Mouse (Mus musculus) neural tube, embryonic 14.5 days (tissue): ENCODE measurements around the gene Bach2. TPM values are rescaled to one million over a fixed set of nuclear protein-coding genes. Genes with fewer than 3 reads are reported as not detected.

Source experiments
- ATAC-seq: fragments of 200-750 bp; cut with Nextera tagmentation; 2 replicates; pipeline ENCODE4 v1.8.0; 2017; ENCODE audit warnings: low read depth, mild to moderate bottlenecking, moderate TSS enrichment, moderate library complexity
- H3K27ac ChIP-seq: fragments of 300-500 bp; sonication (generic); 2 replicates; pipeline ENCODE4 v1.5.1; 2014; ENCODE audit warnings: low read depth, mild to moderate bottlenecking, control low read depth, low read length, moderate library complexity, mixed read lengths
- H3K27me3 ChIP-seq: fragments of 300-500 bp; sonication (generic); 2 replicates; pipeline ENCODE4 v1.6.1; 2014; ENCODE audit warnings: low read length; ENCODE audit not compliant: control insufficient read depth, insufficient read depth
- H3K36me3 ChIP-seq: fragments of 300-500 bp; sonication (generic); 2 replicates; pipeline ENCODE4 v1.6.1; 2014; ENCODE audit warnings: low read length, mixed read lengths; ENCODE audit not compliant: control insufficient read depth, insufficient read depth
- H3K4me1 ChIP-seq: fragments of 300-500 bp; sonication (generic); 2 replicates; pipeline ENCODE4 v1.6.1; 2014; ENCODE audit warnings: low read length; ENCODE audit not compliant: control insufficient read depth, insufficient read depth
- H3K4me2 ChIP-seq: fragments of 300-500 bp; sonication (generic); 2 replicates; pipeline ENCODE4 v1.6.1; 2014; ENCODE audit warnings: mild to moderate bottlenecking, low read depth, low read length, control low read depth
- H3K4me3 ChIP-seq: fragments of 300-500 bp; sonication (generic); 2 replicates; pipeline ENCODE4 v1.5.1; 2014; ENCODE audit warnings: low read depth, low read length, control low read depth, mixed read lengths
- H3K9ac ChIP-seq: fragments of 300-500 bp; sonication (generic); replicated peaks from 2 replicates; pipeline ENCODE4 v1.6.1; 2014; ENCODE audit warnings: low read depth, mild to moderate bottlenecking, control low read depth, low read length, mixed read lengths
- H3K9me3 ChIP-seq: fragments of 300-500 bp; sonication (generic); 2 replicates; pipeline ENCODE4 v1.6.1; 2016; ENCODE audit warnings: low read length; ENCODE audit not compliant: control insufficient read depth
- WGBS: fragments of 180-500 bp; shearing (Covaris S2); extraction: QIAGEN DNeasy Blood & Tissue Kit; methylation state at CpG from one replicate; pipeline ENCODE4 v1.1.7; 2014; 5-methylcytosine and 5-hydroxymethylcytosine counted together
- polyA plus RNA-seq: library from polyadenylated mRNA; unstranded; fragments of >200 nt; fragmentation: Nextera tagmentation; extraction: Ambion mirVana; gene quantifications from 2 replicates; pipeline ENCODE4 v1.2.1, GENCODE M21; 2014

The Bach2 gene
- polyA plus RNA-seq, 1 experiment from 2014 or later, result 32.4 TPM

- no peak overlapping the region for H3K27ac ChIP-seq
- H3K36me3 ChIP-seq, result peaks cover 14% of the 10 kb centered on the region
- no peak overlapping the region for H3K4me3 ChIP-seq
- no peak overlapping the region for H3K4me2 ChIP-seq
- whole genome bisulfite sequencing, result 96% methylated on average over 35 of the region's 35 CpGs
- peaks cover 16% of the 10 kb centered on the region for H3K4me1 ChIP-seq
- no peaks in the 10 kb centered on the region for H3K27me3 ChIP-seq
- peak; percentile 16; the same call in 1 of the 2 replicates for ATAC-seq
- no peak overlapping the region for H3K9ac ChIP-seq
- no peaks in the 10 kb centered on the region for H3K9me3 ChIP-seq
Observed at GRCm38 (mm10) chr4:32562319-32563115, 323.9 kb downstream of the Bach2 start.

DNA sequence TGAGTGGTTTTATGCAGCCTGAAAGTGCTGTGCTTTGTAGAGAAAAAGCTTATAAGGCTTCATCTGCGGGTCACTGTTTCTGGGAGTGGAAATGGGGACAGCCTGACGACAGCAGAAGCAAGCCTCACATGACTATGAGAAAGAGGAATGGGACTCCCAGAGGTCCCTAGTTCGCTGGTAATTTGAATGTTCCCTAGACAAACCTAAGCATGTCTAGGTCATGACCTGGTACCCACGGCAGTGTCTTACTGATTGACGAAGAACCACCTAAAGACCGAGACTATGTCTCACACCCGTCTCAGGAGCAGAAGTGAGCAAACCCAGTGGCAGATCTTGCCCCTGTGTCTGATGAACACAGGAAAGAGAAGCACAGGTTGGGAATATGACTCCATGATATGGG is 325.8 kb downstream of the Bach2 start:
- H3K4me3 ChIP-seq, result no peak overlapping the region
- peaks cover 23% of the 10 kb centered on the region for H3K4me1 ChIP-seq
- peaks cover 14% of the 10 kb centered on the region for H3K36me3 ChIP-seq
- H3K9ac ChIP-seq, result no peak overlapping the region
- no peak overlapping the region for H3K27ac ChIP-seq
- no peak overlapping the region for H3K4me2 ChIP-seq
- ATAC-seq, result no peak
- 90% methylated on average over 7 of the region's 7 CpGs for WGBS
- no peaks in the 10 kb centered on the region for H3K27me3 ChIP-seq
- no peaks in the 10 kb centered on the region for H3K9me3 ChIP-seq

GRCm38 (mm10) chr4:32564918-32565317 is 326.3 kb downstream of the Bach2 start:
- Histone ChIP-seq H3K4me3 (no peak overlapping the region), H3K36me3 (peaks cover 14% of the 10 kb centered on the region), H3K4me1 (peaks cover 26% of the 10 kb centered on the region), H3K4me2 (no peak overlapping the region), H3K9me3 (no peaks in the 10 kb centered on the region), H3K9ac (no peak overlapping the region), H3K27ac (no peak overlapping the region), H3K27me3 (no peaks in the 10 kb centered on the region)
- ATAC-seq, result no peak
- WGBS, result 84% methylated on average over 8 of the region's 8 CpGs

DNA sequence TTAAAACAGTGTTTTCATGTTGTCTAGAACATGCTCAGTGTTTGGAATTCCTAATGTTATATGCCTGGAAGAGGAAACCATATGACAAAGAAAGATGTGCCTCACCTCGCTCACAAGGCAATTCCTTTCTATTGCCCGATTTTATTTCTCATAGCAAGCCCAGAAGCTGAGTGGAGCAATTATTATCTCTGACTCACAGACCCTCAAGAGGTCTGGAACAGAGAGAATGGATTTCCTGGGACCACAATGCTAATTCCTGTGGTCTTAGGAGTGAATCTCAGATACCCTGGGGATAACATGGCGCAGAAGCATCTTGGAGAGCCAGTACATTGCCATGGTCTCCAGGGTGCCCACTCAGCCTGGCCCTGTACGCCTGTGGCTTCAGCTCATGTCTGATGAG is 330.4 kb downstream of the Bach2 start:
- H3K4me1 ChIP-seq, result peaks cover 20% of the 10 kb centered on the region
- no peak overlapping the region; the same call in 1 of the 2 replicates for H3K27ac ChIP-seq
- no peaks in the 10 kb centered on the region; the same call in 1 of the 2 replicates for H3K36me3 ChIP-seq
- H3K9ac ChIP-seq, result no peak overlapping the region
- H3K9me3 ChIP-seq, result no peaks in the 10 kb centered on the region
- ATAC-seq, result no peak
- no peaks in the 10 kb centered on the region for H3K27me3 ChIP-seq
- no peak overlapping the region for H3K4me2 ChIP-seq
- WGBS, result 58% methylated on average over 4 of the region's 4 CpGs
- no peak overlapping the region for H3K4me3 ChIP-seq

GRCm38 (mm10) chr4:32569995-32570938 is 331.7 kb downstream of the Bach2 start:
- no peak overlapping the region for H3K4me2 ChIP-seq

DNA sequence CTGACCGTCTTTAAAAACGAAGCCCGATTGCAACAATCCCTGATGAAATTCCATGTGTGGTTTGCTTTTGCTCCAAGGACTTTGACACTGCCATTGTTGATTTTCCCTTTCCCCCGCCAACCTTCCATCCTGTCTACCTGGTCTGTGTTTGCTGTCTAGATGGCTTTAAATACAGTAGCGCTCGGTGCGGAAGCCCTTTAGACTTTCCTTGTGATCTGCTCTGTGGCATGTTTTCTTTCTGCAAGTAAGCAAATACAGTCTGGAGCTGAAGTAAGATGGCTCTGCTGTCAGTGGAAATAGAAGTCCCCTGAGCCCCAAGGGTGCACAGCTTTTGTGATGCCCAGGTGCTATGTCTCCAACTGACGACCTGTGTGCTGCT is 332.3 kb downstream of the Bach2 start:
- no peaks in the 10 kb centered on the region for H3K27me3 ChIP-seq
- H3K9me3 ChIP-seq, result no peaks in the 10 kb centered on the region
- 68% methylated on average over 8 of the region's 8 CpGs for WGBS
- H3K9ac ChIP-seq, result no peak overlapping the region
- H3K27ac ChIP-seq, result 0 out of 2 replicates have a peak overlapping the region, but pooled peaks have one; percentile 16
- H3K4me1 ChIP-seq, result peaks cover 20% of the 10 kb centered on the region
- no peak overlapping the region for H3K4me3 ChIP-seq
- no peak for ATAC-seq
- H3K4me2 ChIP-seq, result no peak overlapping the region
- 0 out of 2 replicates have a peak, but pooled peaks cover under 1% of the 10 kb centered on the region for H3K36me3 ChIP-seq

More at GRCm38 (mm10) chr4:32569995-32570938, 331.7 kb downstream of the Bach2 start:
- no peaks in the 10 kb centered on the region for H3K36me3 ChIP-seq
- WGBS, result 38% methylated on average over 17 of the region's 17 CpGs
- H3K4me3 ChIP-seq, result no peak overlapping the region
- no peaks in the 10 kb centered on the region for H3K9me3 ChIP-seq
- peak; percentile 51; the same call in 1 of the 2 replicates for ATAC-seq
- peaks cover 20% of the 10 kb centered on the region for H3K4me1 ChIP-seq
- H3K9ac ChIP-seq, result no peak overlapping the region
- H3K27ac ChIP-seq, result peak overlapping the region; percentile 59; the same call in 1 of the 2 replicates
- no peaks in the 10 kb centered on the region for H3K27me3 ChIP-seq

DNA sequence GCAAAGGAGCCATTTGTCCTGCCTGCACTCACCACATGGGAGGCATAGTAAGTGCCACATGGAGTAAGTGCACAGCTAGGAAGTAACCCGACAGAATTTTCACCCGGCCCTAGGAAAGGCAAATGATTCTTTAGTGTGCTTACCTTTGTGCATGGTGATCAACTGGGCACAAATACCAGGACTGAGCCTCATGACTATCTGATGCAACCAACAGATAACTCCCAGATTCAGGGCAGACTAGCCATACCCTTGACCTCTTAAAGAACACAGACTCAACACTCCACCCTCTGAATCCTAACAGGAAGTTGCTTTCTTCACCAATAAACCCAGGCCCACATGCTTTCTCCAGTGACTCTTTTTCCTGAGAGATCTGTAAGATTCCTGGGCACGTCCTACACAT is 332.8 kb downstream of the Bach2 start:
- WGBS, result 69% methylated on average over 3 of the region's 3 CpGs
- Histone ChIP-seq H3K9ac (no peak overlapping the region), H3K4me1 (peaks cover 20% of the 10 kb centered on the region), H3K27me3 (no peaks in the 10 kb centered on the region), H3K4me2 (no peak overlapping the region), H3K27ac (no peak overlapping the region), H3K36me3 (0 out of 2 replicates have a peak, but pooled peaks cover 4% of the 10 kb centered on the region), H3K9me3 (no peaks in the 10 kb centered on the region), H3K4me3 (no peak overlapping the region)
- ATAC-seq, result no peak

- Histone ChIP-seq H3K27ac (no peak overlapping the region), H3K36me3 (0 out of 2 replicates have a peak, but pooled peaks cover 4% of the 10 kb centered on the region), H3K4me3 (no peak overlapping the region), H3K4me2 (no peak overlapping the region), H3K9me3 (no peaks in the 10 kb centered on the region), H3K9ac (no peak overlapping the region), H3K4me1 (peaks cover 20% of the 10 kb centered on the region), H3K27me3 (no peaks in the 10 kb centered on the region)
- 62% methylated on average over 1 of the region's 1 CpGs for WGBS
- peak; percentile 50 for ATAC-seq
Observed at GRCm38 (mm10) chr4:32572118-32572517, 333.5 kb downstream of the Bach2 start.
